In the genomic region with DNA sequence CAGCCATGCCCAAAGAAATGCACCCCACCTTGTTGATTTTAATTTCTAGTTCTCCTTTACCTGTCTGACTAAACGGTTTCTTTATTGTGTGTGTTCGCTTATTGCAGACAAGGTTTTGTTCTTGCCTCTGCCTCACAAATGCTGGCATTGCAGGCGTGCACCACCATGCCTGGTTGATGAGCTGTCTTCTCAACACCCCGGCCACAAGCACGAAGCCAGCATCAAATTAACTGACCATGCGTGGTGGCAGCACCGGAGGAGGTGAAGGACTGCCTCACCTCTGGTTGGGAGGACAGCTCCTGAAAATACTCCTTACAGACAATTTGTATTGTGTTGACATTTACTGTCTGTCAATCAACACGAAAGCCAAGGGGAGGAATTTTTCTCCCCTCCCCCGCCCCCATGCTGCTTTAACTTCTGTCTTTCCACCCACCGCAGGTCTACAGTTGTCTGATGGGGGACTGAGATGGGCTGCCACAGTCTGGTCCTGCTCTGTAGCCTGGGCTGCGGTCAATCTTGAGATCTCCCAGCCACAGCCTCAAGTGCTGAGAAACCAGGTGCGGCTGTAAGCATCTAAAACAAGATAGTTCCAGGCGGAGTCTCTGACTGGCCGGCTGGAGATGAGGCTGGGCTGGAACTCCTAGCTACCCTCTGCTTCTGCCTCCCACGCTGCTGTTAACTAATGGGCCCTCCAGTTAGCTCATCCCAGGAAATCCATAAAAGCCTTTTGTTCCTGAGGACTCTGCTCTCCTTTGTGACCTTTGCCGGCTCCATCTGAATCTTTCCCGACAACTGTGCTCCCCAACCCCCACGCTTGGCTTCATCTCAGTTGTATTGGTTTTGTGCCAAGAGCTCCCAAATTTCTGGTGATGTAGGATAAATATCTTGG, we compare ENCODE assay signal across 8 mouse cellular contexts. TPM values are rescaled to one million over a fixed set of nuclear protein-coding genes. Genes with fewer than 3 reads are reported as not detected.
DNase-seq lines count a peak whose midpoint lies in the region; ATAC-seq and TF ChIP-seq lines count a peak whose summit lies in the region.

A gene (minus strand): TSS at position 538 of the 889 bp plus-strand sequence.

- intact Hi-C loops in left cerebral cortex, postnatal 25 days (cut with DNase I): no loop called here

- no peak for TF ChIP-seq EP300 in MEL (IDR thresholded peaks at IDR 0.05; ENCODE audit: low read depth in 1 of 2, low read length in 2 of 2)

- H3K27me3 ChIP-seq in MEL (ENCODE audit: control insufficient read depth in 1 of 2, insufficient read depth in 2 of 2, low read length in 2 of 2): no peaks in the 10 kb centered on the region
- no peaks in the 10 kb centered on the region for H3K27me3 ChIP-seq in heart, embryonic 16.5 days (ENCODE audit: control insufficient read depth, insufficient read depth, low read length)

- H3K9me3 ChIP-seq in MEL (replicated peaks; ENCODE audit: insufficient read depth, low read length): no peaks in the 10 kb centered on the region
- no peaks in the 10 kb centered on the region for H3K9me3 ChIP-seq in heart, embryonic 16.5 days (replicated peaks; ENCODE audit: control insufficient read depth, low read length)

- peaks cover 6 to 13% of the 10 kb centered on the region in 2 experiments for H3K36me3 ChIP-seq in MEL (ENCODE audit: control insufficient read depth in 1 of 2, insufficient read depth in 2 of 2, low read length in 2 of 2)
- H3K36me3 ChIP-seq in heart, embryonic 16.5 days (ENCODE audit: control insufficient read depth, insufficient read depth): peaks cover 11% of the 10 kb centered on the region

- peak within 1 kb of the TSS; percentile 95 for H3K4me2 ChIP-seq in heart, embryonic 16.5 days (ENCODE audit: low read depth, low read length)

- WGBS in heart, embryonic 16.5 days: 45% methylated on average over 18 of the region's 18 CpGs

- TF ChIP-seq RAD21 in MEL (IDR thresholded peaks at IDR 0.05; ENCODE audit: low read depth, low read length): no peak

- no peak for ATAC-seq in cerebellum, adult (ENCODE audit: insufficient number of reproducible peaks, low FRiP score, low TSS enrichment)
- no peak for ATAC-seq in heart, embryonic 16.5 days (replicated peaks; ENCODE audit: extremely low read depth, insufficient read depth, low FRiP score)
- no peak for ATAC-seq in monocyte, adult 5-6 weeks (replicated peaks; ENCODE audit: insufficient number of reproducible peaks, low FRiP score, low TSS enrichment, poor library complexity, severe bottlenecking)

- H3K4me1 ChIP-seq in MEL (ENCODE audit: control insufficient read depth in 1 of 2, insufficient read depth in 2 of 2, low read length in 2 of 2): peaks cover 0 to 5% of the 10 kb centered on the region in 2 experiments; a peak in 1 of 4 replicates
- H3K4me1 ChIP-seq in embryonic fibroblast, embryonic 13.5 days (ENCODE audit: control insufficient read depth, insufficient read depth, low read length): peaks cover 14% of the 10 kb centered on the region; the same call in 1 of the 2 replicates
- H3K4me1 ChIP-seq in heart, embryonic 16.5 days (ENCODE audit: control insufficient read depth, insufficient read depth, low read length): peaks cover 25% of the 10 kb centered on the region

- no peak for TF ChIP-seq CTCF in MEL (IDR thresholded peaks at IDR 0.05 in 2 of 3, conservative IDR thresholded peaks at IDR 0.05 in 1 of 3; ENCODE audit: control insufficient read depth in 1 of 3, insufficient read depth in 1 of 3, low read depth in 2 of 3, low read length in 3 of 3, poor library complexity in 1 of 3, severe bottlenecking in 1 of 3)
- TF ChIP-seq CTCF in embryonic fibroblast, embryonic 13.5 days (IDR thresholded peaks at IDR 0.05; ENCODE audit: borderline replicate concordance, insufficient read depth, low read length): no peak

- peak within 1 kb of the TSS; percentile 72 to 73 for H3K4me3 ChIP-seq in MEL (ENCODE audit: control insufficient read depth in 1 of 2, insufficient read depth in 1 of 2, low read depth in 2 of 2, low read length in 2 of 2)
- H3K4me3 ChIP-seq in embryonic fibroblast, embryonic 13.5 days (ENCODE audit: insufficient read depth, low read length): no peak within 1 kb of the TSS
- H3K4me3 ChIP-seq in heart, embryonic 16.5 days (ENCODE audit: low read length): peak within 1 kb of the TSS; percentile 96

- H3K9ac ChIP-seq in MEL (ENCODE audit: control insufficient read depth, low read depth, low read length, poor library complexity, severe bottlenecking): peak within 1 kb of the TSS; percentile 83
- H3K9ac ChIP-seq in heart, embryonic 16.5 days (ENCODE audit: low read length): peak within 1 kb of the TSS; percentile 70

- no peak for TF ChIP-seq POLR2A in MEL (IDR thresholded peaks at IDR 0.05; ENCODE audit: control insufficient read depth in 1 of 2, insufficient read depth in 1 of 2, low read depth in 1 of 2, low read length in 2 of 2, poor library complexity in 1 of 2)
- TF ChIP-seq POLR2A in embryonic fibroblast, embryonic 13.5 days (IDR thresholded peaks at IDR 0.05; ENCODE audit: low read depth, low read length): no peak

- peak within 1 kb of the TSS; percentile 71 for H3K27ac ChIP-seq in MEL (ENCODE audit: control insufficient read depth, low read depth, low read length)
- peak within 1 kb of the TSS; percentile 63 for H3K27ac ChIP-seq in embryonic fibroblast, embryonic 13.5 days (ENCODE audit: insufficient read depth, low read length)
- H3K27ac ChIP-seq in heart, embryonic 16.5 days (ENCODE audit: low read length): peak within 1 kb of the TSS; percentile 79

- peaks cover 38% of the 10 kb centered on the region for H3K79me2 ChIP-seq in MEL (ENCODE audit: control insufficient read depth, insufficient read depth, low read length, poor library complexity)

- peak; percentile 67 for DNase-seq in cerebellum, adult 11-12 months
- no peak for DNase-seq in MEL (ENCODE audit: low read depth, low spot score)
- DNase-seq in left cerebral cortex, postnatal 25 days (ENCODE audit: low spot score in 2 of 2): no peak
- DNase-seq in spleen, adult 12 weeks (ENCODE audit: low spot score): no peak

TF ChIP-seq in MEL, 35 proteins besides CTCF, POLR2A, EP300 and RAD21:
- TF ChIP-seq POLR2AphosphoS2 (IDR thresholded peaks at IDR 0.05; ENCODE audit: low read length): no peak
- TF ChIP-seq BHLHE40 (IDR thresholded peaks at IDR 0.05; ENCODE audit: borderline replicate concordance, low read depth, low read length): no peak
- no peak for TF ChIP-seq GABPA (IDR thresholded peaks at IDR 0.05; ENCODE audit: low read depth, low read length)
- no peak for TF ChIP-seq KAT2A (conservative IDR thresholded peaks at IDR 0.05; ENCODE audit: low read depth, low read length)
- TF ChIP-seq MAZ (IDR thresholded peaks at IDR 0.05; ENCODE audit: low read depth, low read length): no peak
- no peak for TF ChIP-seq USF2 (IDR thresholded peaks at IDR 0.05; ENCODE audit: borderline replicate concordance in 1 of 2, insufficient read depth in 1 of 2, low read depth in 1 of 2, low read length in 2 of 2)
- TF ChIP-seq CHD1 (IDR thresholded peaks at IDR 0.05; ENCODE audit: low read depth, low read length): no peak
- TF ChIP-seq MXI1 (IDR thresholded peaks at IDR 0.05; ENCODE audit: low read depth, low read length): no peak
- no peak for TF ChIP-seq TBP (IDR thresholded peaks at IDR 0.05; ENCODE audit: low read depth, low read length)
- no peak for TF ChIP-seq GATA1 (IDR thresholded peaks at IDR 0.05; ENCODE audit: low read depth, low read length)
- TF ChIP-seq ZNF384 (IDR thresholded peaks at IDR 0.05; ENCODE audit: low read depth, low read length): no peak
- TF ChIP-seq USF1 (IDR thresholded peaks at IDR 0.05; ENCODE audit: low read depth, low read length): no peak
- TF ChIP-seq SMC3 (IDR thresholded peaks at IDR 0.05; ENCODE audit: low read depth, low read length): no peak
- TF ChIP-seq MYC (IDR thresholded peaks at IDR 0.05; ENCODE audit: low read depth, low read length): no peak
- no peak for TF ChIP-seq NELFE (IDR thresholded peaks at IDR 0.05; ENCODE audit: low read depth, low read length)
- no peak for TF ChIP-seq ZC3H11A (IDR thresholded peaks at IDR 0.05; ENCODE audit: low read depth, low read length)

RNA-seq across cellular contexts. Expression of the gene that starts here (rescaled TPM):
- 3,087 and 3,166 TPM in 2 replicates for total RNA-seq in MEL (2012; rRNA removed)
- polyA plus RNA-seq in MEL (2012; ENCODE audit: insufficient read depth in 1 of 2, insufficient read length in 2 of 2, low read depth in 1 of 2, low replicate concordance in 2 of 2, missing spikeins in 1 of 2): 1,000 to 10,000 TPM; 3,057 to 3,899 TPM
- polyA plus RNA-seq in embryonic fibroblast, embryonic 13.5 days (2011; ENCODE audit: insufficient read length, low read depth, missing spikeins): 1,827 and 1,973 TPM in 2 replicates
- 511 and 514 TPM in 2 replicates for polyA plus RNA-seq in heart, embryonic 16.5 days (2015; fragmentation: Nextera tagmentation; extraction: Ambion mirVana)
- 100 to 1,000 TPM; 430 to 432 TPM for total RNA-seq in left cerebral cortex, postnatal 25 days (2021)
- 1,083 to 1,310 TPM (median 1,165 TPM) in 3 replicates for total RNA-seq in monocyte, adult 5-6 weeks (2017)
